Mouse (Mus musculus) 416B (cell line): ENCODE measurements at regions not wholly inside any gene's neighbourhood (a gene's known extent, or its start where the extent isn't known, plus 50 kb on each side); places are given as distances from the start of the nearest gene placed in this dataset.

ENCODE experiments used
- DNase-seq: peaks from one replicate; pipeline ENCODE4 v3.0.0; 2011; ENCODE audit warnings: low read depth

DNA sequence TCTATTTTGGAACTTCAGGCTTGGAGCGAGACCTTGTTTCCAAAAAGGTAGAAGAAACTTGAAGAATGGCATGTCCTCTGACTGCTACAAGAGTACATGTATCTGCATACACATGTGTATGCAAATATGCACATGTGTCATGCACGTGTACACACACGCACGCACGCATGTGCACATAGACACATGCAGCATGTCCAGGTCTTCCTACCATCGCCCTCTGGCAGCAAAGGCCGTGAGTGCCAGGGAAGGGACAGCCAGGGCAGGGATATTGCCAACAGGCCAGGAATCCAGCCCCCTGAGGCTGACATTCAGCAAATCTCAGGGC lies 231.0 kb downstream of the Clic5 start:
- DNase-seq, result no peak

DNA sequence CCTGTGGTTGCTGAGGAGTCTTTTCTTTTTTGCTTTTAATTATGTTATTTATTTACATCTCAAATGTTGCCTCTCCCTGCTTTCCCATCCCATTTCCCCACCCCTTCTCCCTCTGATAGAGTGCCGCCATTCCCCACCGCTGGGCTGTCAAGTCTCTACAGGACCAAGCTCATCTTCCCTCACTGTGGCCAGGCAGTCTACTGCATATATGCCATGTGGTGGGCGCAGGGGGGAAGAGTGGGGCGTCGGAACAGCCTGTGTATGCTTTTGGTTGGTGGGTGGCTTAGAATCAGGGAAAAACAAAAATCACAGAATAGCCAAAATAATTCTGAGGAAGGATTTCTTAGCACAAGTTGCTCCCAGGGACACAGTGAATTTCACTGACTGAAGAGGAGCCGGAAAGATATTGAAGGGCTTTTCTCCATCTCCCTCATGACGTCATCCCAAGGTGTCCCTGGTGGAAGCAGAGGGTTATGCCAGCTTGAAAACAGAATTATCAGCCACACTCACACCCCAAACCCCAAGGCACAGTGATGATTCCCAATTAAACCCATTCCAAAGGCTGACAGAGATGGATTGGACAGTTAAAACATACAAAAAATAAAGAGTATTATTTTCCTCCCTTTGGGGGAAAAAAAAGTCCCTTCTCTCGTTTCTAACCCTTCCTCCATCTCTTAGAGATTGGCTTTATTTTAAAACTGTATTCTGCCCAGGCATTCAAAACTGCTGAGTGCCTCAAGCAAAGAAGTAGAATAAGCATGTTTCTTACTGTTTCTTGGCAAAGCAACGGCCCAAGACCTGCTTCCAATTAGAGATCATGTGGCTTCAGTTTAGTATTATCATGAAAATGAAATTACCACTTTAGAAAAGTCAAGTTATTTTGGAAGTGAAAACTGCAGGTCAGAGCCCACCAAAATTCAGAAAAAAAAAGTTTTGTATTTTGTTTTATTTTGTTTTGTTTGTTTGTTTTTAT lies 232.0 kb downstream of the Clic5 start:
- DNase-seq, result no peak

DNA sequence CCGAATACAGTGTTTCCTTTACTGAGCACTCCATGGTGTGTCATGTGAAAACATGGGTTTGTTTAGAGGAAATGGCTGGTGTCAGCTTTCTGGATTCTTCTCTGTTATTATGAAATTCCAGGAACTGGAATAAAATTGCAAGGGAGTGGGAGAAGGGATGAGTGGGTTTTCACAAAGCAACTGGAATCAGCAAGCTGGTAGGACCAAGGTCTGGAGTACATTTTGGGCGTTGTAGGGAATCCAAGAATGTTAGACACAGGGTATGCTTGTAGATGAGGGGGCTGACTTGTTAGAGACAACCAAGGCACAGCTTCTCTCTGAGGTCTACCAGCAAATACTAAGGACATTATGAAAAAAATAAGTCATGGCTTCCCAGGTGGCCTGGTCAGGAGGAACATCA lies 233.8 kb downstream of the Clic5 start:
- no peak for DNase-seq

DNA sequence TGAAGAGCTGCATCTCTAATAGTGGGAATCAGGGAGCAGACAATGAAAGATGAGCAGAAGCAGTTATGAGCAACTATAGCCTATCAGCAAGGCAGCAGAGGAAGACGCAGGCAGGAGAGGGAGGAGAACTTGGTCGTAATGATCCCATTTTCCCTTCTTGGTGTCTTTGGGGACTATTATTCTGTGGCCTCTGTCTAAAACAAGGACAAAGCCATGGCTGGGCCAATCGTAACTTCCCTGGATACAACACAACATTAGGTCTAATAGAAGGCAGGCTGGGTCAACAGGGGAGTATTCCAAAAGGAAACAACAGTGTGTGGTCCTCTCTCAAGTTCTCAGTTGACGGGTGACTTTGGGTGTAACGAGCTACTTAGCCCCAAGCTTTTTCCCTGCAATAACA lies 234.5 kb downstream of the Clic5 start:
- no peak for DNase-seq

DNA sequence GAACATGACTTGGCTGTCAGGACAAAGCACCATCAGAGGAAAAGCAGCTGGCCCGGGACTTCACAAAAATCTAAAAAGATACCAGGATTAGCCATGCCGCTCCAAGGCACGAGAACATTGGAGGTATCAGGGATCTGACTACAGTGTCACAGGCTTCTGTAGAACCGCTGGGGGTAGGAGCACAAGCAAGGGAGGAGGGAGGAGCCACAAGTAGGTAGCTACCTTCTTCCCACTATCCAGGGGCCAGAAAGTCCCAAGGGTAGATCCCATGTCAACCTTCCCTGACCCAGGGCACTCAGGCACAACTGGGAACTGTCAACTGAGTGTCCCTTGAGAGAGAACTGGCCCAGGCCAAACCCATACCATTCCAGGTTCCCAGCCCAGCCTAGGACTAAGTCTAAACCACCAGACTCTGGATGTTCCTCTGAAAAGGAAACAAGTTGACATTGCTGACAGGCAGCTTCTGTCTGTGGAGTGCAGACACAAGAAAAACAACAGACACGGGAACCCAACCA lies 235.1 kb downstream of the Clic5 start:
- DNase-seq, result no peak

DNA sequence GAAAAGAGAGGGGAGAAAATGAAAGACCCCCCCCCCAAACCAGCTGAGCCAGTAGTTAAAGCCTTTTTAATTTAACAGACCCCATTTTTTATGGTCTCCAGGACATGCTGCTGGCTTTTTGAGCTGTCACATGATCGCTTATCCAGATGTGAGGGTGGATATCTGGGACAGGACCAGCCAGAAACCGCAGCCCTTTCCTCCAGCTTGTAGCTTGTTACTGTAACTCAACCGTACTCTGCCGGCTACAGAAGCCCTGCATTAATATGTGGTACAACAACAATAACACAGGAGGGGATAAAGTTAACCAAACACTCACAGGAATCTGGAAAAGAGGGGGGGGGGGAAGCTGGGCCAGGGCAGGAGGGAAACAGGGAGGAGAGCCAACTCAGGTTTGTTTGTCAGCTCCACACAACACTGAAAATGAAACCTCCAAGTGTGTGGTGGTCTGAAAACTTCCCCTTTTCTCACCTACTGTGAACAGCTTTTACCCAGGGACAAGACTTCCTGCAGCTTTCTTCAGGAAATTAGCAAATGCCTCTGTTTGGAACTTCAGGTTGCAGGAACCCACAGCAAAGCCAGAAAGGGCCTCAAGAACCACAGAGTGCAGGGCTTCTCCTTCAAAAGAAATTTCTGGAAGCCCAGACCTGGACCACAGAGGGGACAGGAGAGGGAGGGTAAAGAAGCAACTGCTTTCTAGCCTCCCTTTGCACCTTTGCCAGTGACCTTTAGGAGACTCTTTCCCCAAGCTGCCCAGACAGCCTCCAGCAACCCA lies 244.3 kb downstream of the Clic5 start:
- DNase-seq, result peak; percentile 90

DNA sequence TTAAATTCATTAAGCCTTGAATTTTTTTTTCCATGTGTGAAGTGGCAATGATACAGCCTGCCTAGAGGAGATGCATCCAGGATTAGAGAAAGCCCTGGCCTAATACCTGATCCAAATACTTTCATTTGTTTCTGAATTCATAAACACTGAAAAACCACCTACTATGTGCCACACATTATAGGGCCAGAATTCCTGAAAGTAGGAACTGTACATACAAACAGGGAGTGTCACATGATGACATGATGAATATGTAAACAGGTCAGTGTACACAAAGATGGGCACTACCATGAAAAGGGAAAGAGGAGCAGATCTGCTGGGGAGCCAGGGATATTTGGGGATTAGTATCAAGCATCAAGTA lies 244.9 kb downstream of the Clic5 start:
- no peak for DNase-seq

DNA sequence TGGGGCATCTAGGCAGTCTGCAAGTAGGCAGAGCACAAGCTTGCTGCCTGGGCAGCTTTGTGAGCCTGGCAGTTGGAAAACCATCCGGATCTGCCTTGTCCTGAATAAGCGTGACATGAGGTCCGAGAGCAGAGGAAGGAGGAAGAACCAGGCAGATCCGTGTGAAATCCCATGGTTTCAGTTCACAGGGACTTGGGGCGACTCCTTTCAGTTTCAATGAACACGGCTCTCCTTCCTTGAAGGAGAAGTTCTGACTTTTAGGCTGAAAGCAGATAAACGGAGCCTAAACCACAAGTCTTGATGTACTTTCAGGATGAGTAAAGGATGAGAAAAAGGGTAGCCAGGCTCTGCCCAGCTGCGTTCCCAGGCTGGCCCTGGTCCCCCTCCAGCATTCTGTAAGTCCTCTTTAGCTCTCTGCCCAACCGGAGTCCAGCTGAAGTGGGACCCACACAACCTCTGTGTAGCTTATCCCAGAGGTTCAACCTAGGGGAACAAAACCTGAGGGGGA lies 248.2 kb downstream of the Clic5 start:
- DNase-seq, result no peak

DNA sequence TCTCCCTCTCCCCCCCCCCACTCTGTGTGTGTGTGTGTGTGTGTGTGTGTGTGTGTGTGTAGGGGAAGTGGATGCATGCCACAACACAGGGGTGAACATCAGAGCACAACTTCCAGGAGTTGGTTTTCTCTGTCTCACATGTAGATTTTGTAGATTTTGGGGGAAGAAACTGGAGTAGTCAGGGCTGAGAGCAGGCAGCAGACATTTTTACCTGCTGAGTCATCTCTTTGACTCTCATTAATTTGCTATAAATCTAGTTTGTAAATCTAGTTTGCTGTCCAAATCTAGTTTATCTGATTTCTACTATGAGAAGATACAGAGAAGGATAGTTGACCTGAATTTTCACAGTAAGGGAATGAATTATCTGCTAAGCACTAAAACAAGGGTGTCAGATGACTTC lies 250.1 kb downstream of the Clic5 start:
- DNase-seq, result peak; percentile 8

DNA sequence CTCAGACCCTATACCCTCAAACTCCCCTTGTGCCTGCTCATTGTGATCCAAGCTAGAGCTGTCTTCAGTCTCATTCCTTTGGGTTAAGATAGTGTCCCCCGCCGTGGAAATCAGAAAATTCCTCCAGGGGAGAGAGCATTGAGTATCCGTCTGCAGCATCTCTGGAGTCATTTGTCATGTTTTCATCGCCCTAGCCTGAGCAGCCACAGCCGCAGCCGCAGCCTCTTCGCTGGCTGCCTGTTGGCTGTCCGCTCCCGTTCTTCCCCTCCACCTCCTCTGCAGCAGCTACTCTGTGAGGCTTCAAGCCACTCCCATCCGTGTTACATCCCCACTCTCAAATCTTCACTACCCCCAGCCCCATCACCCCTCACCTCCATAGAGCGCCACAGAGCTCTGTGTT lies 255.1 kb downstream of the Clic5 start:
- DNase-seq, result no peak

DNA sequence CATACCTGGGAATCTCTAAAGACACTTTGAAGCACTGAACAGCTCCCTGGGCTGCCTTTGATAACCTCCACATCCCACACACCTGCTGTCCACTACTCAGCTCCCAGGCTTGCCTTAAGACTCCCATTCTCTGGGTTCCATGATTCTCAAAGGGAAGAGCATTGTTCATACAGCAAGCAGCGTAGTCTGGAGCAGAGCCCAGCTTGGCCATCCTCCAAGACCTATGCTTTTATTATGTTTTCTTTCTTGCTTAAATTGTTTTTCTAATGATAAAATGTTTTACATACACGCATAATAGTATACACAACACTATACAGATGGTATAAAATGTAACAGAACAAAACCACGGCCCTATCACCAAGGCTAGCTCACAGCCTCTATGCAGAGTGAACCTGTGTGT lies 257.0 kb downstream of the Clic5 start:
- no peak for DNase-seq
